Mouse (Mus musculus): Measurements from ENCODE around the gene Dcbld1. TPM values are rescaled to one million over a fixed set of nuclear protein-coding genes. Genes with fewer than 3 reads are reported as not detected.
"Not testable (repeated sequence)": the region's sequence is repeated elsewhere in the genome, so short reads cannot be mapped to it uniquely, and the experiment has no call there.

The Dcbld1 gene
- polyA plus RNA-seq, 1 experiment from 2014 or later: 6.7 TPM

DNA sequence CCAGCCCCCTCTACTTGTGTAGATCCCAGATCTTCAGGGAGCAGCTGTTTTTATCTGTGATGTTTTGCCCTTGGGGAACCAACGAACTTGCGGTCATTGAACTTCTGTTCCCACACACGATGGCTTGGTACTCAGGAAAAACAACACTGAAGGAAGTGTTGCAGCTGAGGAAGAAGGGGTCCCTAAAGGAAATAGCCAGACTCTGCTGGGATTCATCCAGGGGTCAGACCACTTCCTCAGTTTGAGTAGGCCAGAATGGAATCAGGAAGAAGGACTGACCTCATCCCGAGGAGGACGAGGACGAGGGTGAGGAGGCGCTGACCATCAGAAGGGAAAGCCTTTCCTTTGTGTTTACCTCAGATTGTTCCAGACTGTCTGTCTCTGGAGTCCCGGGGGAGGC is 75.8 kb downstream of the Dcbld1 start:
- Histone ChIP-seq H3K9me3 (replicated peaks) (no peaks in the 10 kb centered on the region), H3K4me1 (replicated peaks) (no peaks in the 10 kb centered on the region), H3K36me3 (peaks cover 8% of the 10 kb centered on the region; the same call in 1 of the 2 replicates), H3K27me3 (no peaks in the 10 kb centered on the region), H3K4me3 (no peak overlapping the region), H3K4me2 (no peak overlapping the region), H3K27ac (0 out of 2 replicates have a peak overlapping the region, but pooled peaks have one; percentile 8), H3K9ac (no peak overlapping the region)
- ATAC-seq (replicated peaks; ENCODE audit: insufficient number of reproducible peaks, insufficient read depth, low FRiP score, low read depth): peak; percentile 66; the same call in 1 of the 2 replicates
- 59% methylated on average over 8 of the region's 8 CpGs for WGBS

DNA sequence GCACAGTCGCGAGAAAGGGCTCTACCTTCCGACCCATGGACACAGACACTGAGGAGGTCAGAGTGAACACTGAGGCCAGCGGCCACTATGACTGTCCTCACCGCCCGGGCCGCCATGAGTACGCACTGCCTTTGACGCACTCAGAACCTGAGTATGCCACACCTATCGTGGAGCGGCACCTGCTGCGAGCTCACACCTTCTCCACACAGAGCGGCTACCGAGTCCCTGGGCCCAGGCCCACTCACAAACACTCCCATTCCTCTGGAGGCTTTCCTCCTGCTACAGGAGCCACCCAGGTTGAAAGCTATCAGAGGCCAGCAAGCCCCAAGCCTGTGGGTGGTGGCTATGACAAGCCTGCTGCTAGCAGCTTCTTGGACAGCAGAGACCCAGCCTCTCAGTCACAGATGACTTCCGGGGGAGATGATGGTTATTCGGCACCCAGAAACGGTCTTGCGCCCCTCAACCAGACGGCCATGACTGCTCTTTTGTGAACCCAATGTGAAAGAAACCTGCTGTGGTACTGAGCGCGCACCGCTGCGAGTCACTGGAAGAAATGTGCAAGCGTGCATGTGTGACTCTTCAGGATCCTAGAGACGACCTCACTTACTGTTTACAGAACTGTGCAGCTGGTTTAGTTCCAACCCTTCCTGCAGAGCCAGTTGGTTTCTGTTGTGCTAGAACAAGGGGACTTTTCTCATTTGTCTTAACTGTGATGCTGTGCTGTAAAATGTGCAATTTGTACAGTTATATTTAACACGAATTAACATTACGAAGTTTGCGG is 86.3 kb downstream of the Dcbld1 start:
- Histone ChIP-seq H3K9ac (no peak overlapping the region), H3K36me3 (peaks cover 7% of the 10 kb centered on the region; the same call in 1 of the 2 replicates), H3K27ac (no peak overlapping the region), H3K9me3 (replicated peaks) (no peaks in the 10 kb centered on the region), H3K27me3 (no peaks in the 10 kb centered on the region), H3K4me1 (replicated peaks) (no peaks in the 10 kb centered on the region), H3K4me3 (no peak overlapping the region), H3K4me2 (no peak overlapping the region)
- ATAC-seq (replicated peaks; ENCODE audit: insufficient number of reproducible peaks, insufficient read depth, low FRiP score, low read depth): no peak
- WGBS: 92% methylated on average over 28 of the region's 28 CpGs

DNA sequence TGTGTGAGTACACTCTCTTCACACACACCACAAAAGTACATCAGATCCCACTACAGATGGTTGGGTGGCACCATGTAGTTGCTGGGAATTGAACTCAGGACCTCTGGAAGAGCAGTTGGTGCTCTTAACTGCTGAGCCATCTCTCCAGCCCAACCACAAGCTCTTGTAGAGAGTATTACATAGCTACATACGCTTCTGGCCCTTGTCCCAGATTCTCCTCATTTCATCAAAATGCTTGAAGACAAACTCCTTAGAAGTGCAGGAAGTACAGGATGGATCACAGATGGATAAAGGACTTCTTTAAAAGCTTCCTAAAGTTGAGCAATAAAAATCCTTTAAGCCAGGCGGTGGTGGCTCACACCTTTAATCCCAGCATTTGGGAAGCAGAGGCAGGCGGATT is 88.5 kb downstream of the Dcbld1 start:
- WGBS: 78% methylated on average over 3 of the region's 3 CpGs
- Histone ChIP-seq H3K27ac (no peak overlapping the region), H3K27me3 (no peaks in the 10 kb centered on the region), H3K9ac (no peak overlapping the region), H3K36me3 (peaks cover 6% of the 10 kb centered on the region; the same call in 1 of the 2 replicates), H3K9me3 (replicated peaks) (no peaks in the 10 kb centered on the region), H3K4me3 (no peak overlapping the region), H3K4me1 (replicated peaks) (no peaks in the 10 kb centered on the region), H3K4me2 (no peak overlapping the region)
- ATAC-seq (replicated peaks; ENCODE audit: insufficient number of reproducible peaks, insufficient read depth, low FRiP score, low read depth): no peak

DNA sequence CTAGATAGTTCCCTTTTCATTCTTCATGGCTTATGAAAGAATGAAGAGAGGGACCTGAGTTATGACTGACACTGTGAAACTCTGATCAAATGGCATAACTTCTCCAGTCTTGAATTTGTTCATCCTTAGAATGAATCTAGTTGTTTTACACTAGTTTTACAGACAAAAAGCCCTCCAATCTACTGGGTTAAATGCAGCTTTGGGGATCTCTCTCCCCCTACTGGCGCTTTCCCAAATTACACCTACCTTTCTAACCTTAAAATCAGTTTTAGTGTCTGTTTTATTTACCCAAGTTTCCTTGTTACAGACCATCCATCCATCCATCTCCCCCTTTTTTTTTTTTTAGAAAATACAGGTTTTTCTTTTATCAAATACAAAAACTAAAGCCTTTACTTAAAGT is 97.6 kb downstream of the Dcbld1 start:
- no peak overlapping the region for H3K9ac ChIP-seq
- H3K9me3 ChIP-seq (replicated peaks): no peaks in the 10 kb centered on the region
- no peaks in the 10 kb centered on the region for H3K27me3 ChIP-seq
- no peak overlapping the region for H3K4me2 ChIP-seq
- ATAC-seq (replicated peaks; ENCODE audit: insufficient number of reproducible peaks, insufficient read depth, low FRiP score, low read depth): no peak
- peaks cover 2% of the 10 kb centered on the region; the same call in 1 of the 2 replicates for H3K36me3 ChIP-seq
- H3K27ac ChIP-seq: no peak overlapping the region
- no peaks in the 10 kb centered on the region for H3K4me1 ChIP-seq (replicated peaks)
- H3K4me3 ChIP-seq: no peak overlapping the region
- WGBS: 3% methylated on average over 1 of the region's 1 CpGs

DNA sequence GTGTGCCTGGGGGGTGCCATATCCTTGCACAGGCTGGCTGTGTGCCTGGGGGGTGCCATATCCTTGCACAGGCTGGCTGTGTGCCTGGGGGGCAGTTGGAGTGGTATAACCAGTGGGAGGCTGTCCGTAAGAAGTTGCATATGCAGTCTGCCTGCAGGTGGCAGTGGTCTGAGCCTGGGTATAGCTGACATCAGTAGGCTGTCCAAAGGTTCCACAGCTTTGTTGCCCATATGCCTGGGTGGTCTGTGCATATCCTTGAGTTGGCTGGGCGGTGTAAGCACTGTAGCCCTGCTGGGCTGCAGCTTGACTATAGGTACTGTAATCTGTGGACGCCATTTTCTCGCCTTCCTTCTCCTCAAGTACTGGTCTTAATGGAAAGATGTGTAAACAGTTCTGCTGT is 109.9 kb downstream of the Dcbld1 start:
- H3K4me3 ChIP-seq; H3K4me1 ChIP-seq (replicated peaks); H3K9me3 ChIP-seq (replicated peaks); H3K9ac ChIP-seq; H3K27ac ChIP-seq; H3K4me2 ChIP-seq; H3K27me3 ChIP-seq; ATAC-seq (replicated peaks; ENCODE audit: insufficient number of reproducible peaks, insufficient read depth, low FRiP score, low read depth): not testable (repeated sequence)
- H3K36me3 ChIP-seq: peaks cover 44% of the 10 kb centered on the region
- WGBS: 90% methylated on average over 4 of the region's 4 CpGs

DNA sequence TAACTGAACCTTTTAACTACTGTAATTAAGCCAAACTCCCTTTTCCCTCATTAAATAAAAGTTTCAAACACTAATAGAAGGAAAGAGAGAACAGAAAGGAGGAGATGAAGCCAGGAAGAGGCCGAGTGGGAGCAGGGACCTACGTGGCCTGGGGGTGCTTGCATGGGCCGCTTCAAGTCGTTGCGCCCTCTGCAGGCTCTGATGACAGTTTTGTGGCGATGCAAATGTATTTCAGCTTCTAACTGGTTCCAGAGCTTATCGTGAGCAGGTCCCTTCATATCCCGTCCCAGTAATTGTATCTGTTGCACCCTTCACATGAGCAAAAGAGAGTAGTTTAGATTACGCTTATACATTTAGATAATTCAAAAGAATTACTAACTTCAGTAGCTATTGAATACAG is 119.8 kb downstream of the Dcbld1 start:
- no peaks in the 10 kb centered on the region for H3K4me1 ChIP-seq (replicated peaks)
- H3K4me2 ChIP-seq: no peak overlapping the region
- no peaks in the 10 kb centered on the region for H3K9me3 ChIP-seq (replicated peaks)
- ATAC-seq (replicated peaks; ENCODE audit: insufficient number of reproducible peaks, insufficient read depth, low FRiP score, low read depth): no peak
- no peak overlapping the region for H3K27ac ChIP-seq
- WGBS: 79% methylated on average over 9 of the region's 9 CpGs
- peaks cover 23% of the 10 kb centered on the region for H3K36me3 ChIP-seq
- no peak overlapping the region for H3K4me3 ChIP-seq
- no peak overlapping the region for H3K9ac ChIP-seq
- no peaks in the 10 kb centered on the region for H3K27me3 ChIP-seq

DNA sequence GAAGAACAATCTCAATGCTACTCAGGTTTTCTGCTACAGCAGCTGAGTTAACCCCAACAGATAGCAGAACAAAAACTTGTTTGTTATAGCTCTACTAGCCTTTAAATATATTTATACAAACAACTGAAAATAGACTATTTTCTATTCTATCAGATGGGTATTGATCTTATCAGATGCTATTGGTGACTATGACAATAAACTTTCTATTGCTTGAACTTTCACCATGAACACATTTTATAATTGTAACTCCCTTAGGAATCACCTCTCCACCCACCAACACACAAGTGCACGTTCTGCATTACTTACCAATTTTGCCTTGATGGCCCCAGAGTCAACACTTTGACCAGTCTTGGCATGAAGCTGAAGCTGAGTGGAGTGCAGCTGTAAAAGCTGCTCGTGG is 125.0 kb downstream of the Dcbld1 start, which contains the start of gene Gm26741:
Gm26741 (plus strand) TSS at position 301 of the 400 bp plus-strand sequence.
- ATAC-seq (replicated peaks; ENCODE audit: insufficient number of reproducible peaks, insufficient read depth, low FRiP score, low read depth): no peak
- Histone ChIP-seq H3K9ac (no peak within 1 kb of the TSS), H3K4me3 (no peak within 1 kb of the TSS), H3K27ac (no peak within 1 kb of the TSS), H3K9me3 (replicated peaks) (no peaks in the 10 kb centered on the region), H3K36me3 (no peaks in the 10 kb centered on the region), H3K4me1 (replicated peaks) (no peaks in the 10 kb centered on the region), H3K27me3 (no peaks in the 10 kb centered on the region), H3K4me2 (no peak within 1 kb of the TSS)
- WGBS: 84% methylated on average over 2 of the region's 2 CpGs

DNA sequence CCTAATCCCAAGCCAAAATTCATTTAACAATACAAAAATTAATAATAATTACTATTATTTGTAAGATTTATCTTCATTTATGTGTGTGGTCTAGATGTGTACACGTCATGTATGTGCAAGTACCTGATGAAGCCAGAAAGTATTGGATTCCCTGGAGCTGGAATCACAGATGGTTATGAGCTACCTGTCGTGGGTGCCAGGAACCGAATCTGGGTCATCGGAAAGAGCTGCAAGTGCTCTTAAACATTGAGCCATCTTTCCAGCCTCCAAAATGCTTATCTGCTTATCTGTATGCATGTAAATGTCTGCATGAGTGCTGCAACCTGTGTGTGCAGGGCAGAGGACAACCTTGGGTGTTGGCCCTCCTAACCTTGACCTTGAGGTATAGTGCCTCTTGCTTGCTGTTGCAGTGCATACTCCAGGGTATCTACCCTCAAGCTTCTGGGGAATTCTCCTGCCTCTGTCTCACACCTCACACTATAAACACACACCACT is 126.9 kb downstream of the Dcbld1 start:
- no peaks in the 10 kb centered on the region for H3K36me3 ChIP-seq
- no peak for ATAC-seq (replicated peaks; ENCODE audit: insufficient number of reproducible peaks, insufficient read depth, low FRiP score, low read depth)
- H3K27ac ChIP-seq: no peak overlapping the region
- no peaks in the 10 kb centered on the region for H3K9me3 ChIP-seq (replicated peaks)
- H3K9ac ChIP-seq: no peak overlapping the region
- no peak overlapping the region for H3K4me2 ChIP-seq
- H3K4me3 ChIP-seq: no peak overlapping the region
- no peaks in the 10 kb centered on the region for H3K4me1 ChIP-seq (replicated peaks)
- WGBS: 98% methylated on average over 4 of the region's 4 CpGs
- no peaks in the 10 kb centered on the region for H3K27me3 ChIP-seq

DNA sequence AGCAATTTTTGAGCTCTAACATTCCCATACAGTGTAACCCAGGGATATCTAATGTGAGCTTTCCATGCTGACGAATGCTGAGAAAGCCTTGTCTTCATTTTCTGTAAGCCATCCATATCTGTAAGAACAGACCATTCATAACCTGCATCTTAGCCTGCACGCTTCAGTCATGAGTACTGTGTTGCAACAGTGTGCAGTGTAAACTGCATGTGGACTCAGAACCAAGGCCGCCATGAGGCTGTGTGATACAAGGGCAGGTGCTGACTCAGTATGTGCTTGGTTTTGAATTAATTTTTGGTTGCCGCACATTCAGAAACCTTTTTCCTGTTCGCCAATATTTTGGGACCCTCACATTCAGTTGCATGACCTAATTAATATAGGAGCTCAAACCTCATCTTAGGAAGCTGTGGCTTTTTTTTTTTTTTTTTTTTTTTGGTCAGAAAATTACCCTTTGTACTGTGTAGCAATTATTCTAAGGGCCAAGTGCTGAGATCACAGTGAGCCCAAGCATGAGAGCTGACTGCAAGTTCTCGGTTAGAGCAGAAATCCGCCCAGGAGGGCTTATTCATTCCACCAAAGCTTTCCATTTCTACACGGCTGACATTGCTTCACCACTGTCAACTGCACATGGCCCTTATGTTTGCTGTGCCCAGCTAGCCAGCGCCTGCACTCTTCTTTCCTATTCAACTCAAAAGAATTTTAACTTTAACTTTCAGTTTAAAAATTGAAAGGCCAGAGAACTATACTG is 127.6 kb downstream of the Dcbld1 start:
- no peaks in the 10 kb centered on the region for H3K36me3 ChIP-seq
- H3K27ac ChIP-seq: no peak overlapping the region
- no peak overlapping the region for H3K4me2 ChIP-seq
- H3K4me3 ChIP-seq: no peak overlapping the region
- ATAC-seq (replicated peaks; ENCODE audit: insufficient number of reproducible peaks, insufficient read depth, low FRiP score, low read depth): no peak
- no peaks in the 10 kb centered on the region for H3K9me3 ChIP-seq (replicated peaks)
- H3K27me3 ChIP-seq: no peaks in the 10 kb centered on the region
- H3K9ac ChIP-seq: no peak overlapping the region
- WGBS: 88% methylated on average over 9 of the region's 9 CpGs
- H3K4me1 ChIP-seq (replicated peaks): no peaks in the 10 kb centered on the region

DNA sequence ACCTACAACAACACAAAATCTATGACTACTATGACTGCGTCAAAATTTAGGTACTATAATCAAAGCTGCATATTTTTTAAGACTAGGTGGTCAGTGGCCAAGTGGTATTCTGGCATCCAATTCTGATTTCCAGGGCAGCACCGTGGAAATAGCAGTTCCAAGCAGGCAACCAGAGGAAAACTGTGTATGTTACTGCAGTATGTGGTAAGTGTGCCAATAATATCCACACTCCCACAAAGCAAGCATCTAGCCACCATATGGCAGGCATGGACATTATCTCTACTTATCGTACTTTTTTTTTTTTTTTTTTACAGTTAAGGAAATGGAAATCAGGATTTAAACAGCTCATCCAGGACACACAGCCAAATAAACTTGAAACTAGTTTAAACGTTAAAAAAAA is 135.0 kb downstream of the Dcbld1 start:
- Histone ChIP-seq H3K9ac (no peak overlapping the region), H3K27me3 (no peaks in the 10 kb centered on the region), H3K4me3 (no peak overlapping the region), H3K4me2 (no peak overlapping the region), H3K9me3 (replicated peaks) (no peaks in the 10 kb centered on the region), H3K4me1 (replicated peaks) (no peaks in the 10 kb centered on the region), H3K36me3 (no peaks in the 10 kb centered on the region), H3K27ac (no peak overlapping the region)
- no peak for ATAC-seq (replicated peaks; ENCODE audit: insufficient number of reproducible peaks, insufficient read depth, low FRiP score, low read depth)
- WGBS: 71% methylated on average over 4 of the region's 4 CpGs
